Mouse (Mus musculus) megakaryocyte, embryonic 14.5 days (primary cell): Measurements from ENCODE around the gene Jtb. TPM values are rescaled to one million over a fixed set of nuclear protein-coding genes. Genes with fewer than 3 reads are reported as not detected.

Experiments
- H3K27me3 ChIP-seq: replicated peaks from 2 replicates; pipeline ENCODE3; 2012; ENCODE audit warnings: inconsistent platforms
- H3K36me3 ChIP-seq: replicated peaks from 2 replicates; pipeline ENCODE3; 2012; ENCODE audit warnings: low read length, inconsistent platforms, mixed read lengths
- H3K4me1 ChIP-seq: 2 replicates; pipeline ENCODE4 v1.6.1; 2012; ENCODE audit warnings: inconsistent platforms
- H3K4me3 ChIP-seq: replicated peaks from 2 replicates; pipeline ENCODE3; 2012; ENCODE audit warnings: moderate library complexity, mild to moderate bottlenecking, inconsistent platforms
- H3K9me3 ChIP-seq: 2 replicates; pipeline ENCODE4 v1.6.1; 2012; ENCODE audit warnings: inconsistent platforms
- FLI1 ChIP-seq: IDR thresholded peaks from 2 replicates; pipeline ENCODE4 v1.6.1; 2012; ENCODE audit warnings: low read length, inconsistent platforms, mixed read lengths
- GATA1 ChIP-seq: IDR thresholded peaks from 3 replicates; pipeline ENCODE4 v1.6.1; 2012; ENCODE audit warnings: mixed read lengths, low read length, inconsistent platforms, borderline replicate concordance
- polyA plus RNA-seq: library from polyadenylated mRNA; stranded (reverse); fragments of >175 nt; gene quantifications from 2 replicates; pipeline ENCODE4 v1.2.3, GENCODE M21; 2012; ENCODE audit warnings: low replicate concordance; ENCODE audit not compliant: insufficient read depth

Jtb gene
- polyA plus RNA-seq, result 132 and 150 TPM in 2 replicates

- Histone ChIP-seq H3K4me3 (peak within 1 kb of the TSS; percentile 96), H3K9me3 (no peaks in the 10 kb centered on the region), H3K36me3 (peaks cover 30% of the 10 kb centered on the region), H3K4me1 (peaks cover 16% of the 10 kb centered on the region; the same call in 1 of the 2 replicates), H3K27me3 (no peaks in the 10 kb centered on the region)
- TF ChIP-seq FLI1, result no peak
Observed at GRCm38 (mm10) chr3:90231507-90232333, at the start of gene Jtb. TSS of gene Jtb (plus strand) at chr3:90231597.

GRCm38 (mm10) chr3:90183581-90183980, 47.8 kb upstream of the Jtb start:
- Histone ChIP-seq H3K27me3 (peaks cover 13% of the 10 kb centered on the region), H3K4me3 (no peak overlapping the region), H3K9me3 (no peaks in the 10 kb centered on the region), H3K36me3 (no peaks in the 10 kb centered on the region), H3K4me1 (no peaks in the 10 kb centered on the region)
- TF ChIP-seq FLI1, result no peak
- no peak for TF ChIP-seq GATA1

DNA sequence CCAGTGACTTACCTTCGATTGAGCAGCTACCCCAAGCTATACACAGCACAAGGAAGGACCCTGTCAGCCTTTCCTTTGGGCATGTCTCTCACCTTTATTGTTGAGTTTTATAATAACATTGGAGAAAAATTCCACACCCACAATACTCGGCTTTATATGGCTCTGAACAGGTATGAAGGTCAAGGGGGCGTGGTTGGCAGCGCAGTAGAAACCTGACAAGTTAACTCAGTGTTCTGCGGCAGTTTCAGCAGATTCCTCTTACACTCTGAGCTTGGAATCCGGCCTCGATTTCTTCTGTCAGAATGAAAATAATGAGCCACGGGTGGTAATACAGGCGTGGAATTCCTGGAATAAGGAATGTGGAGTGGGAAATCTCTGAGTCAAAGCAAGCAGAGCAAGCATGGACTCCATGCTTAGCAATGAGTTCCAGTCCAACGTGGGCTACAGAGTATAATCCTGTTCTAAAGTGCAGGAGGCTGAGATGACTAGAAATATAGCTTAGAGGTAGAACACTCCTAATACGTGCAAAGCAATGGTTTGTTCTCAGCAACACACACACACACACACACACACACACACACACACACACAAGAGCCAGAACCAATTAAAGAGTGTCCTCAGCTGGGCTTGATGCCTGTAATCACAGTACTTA, 40.4 kb upstream of the Jtb start:
- Histone ChIP-seq H3K36me3 (no peaks in the 10 kb centered on the region), H3K27me3 (peaks cover 6% of the 10 kb centered on the region), H3K9me3 (no peaks in the 10 kb centered on the region), H3K4me1 (no peaks in the 10 kb centered on the region), H3K4me3 (no peak overlapping the region)
- no peak for TF ChIP-seq FLI1
- no peak for TF ChIP-seq GATA1

- H3K36me3 ChIP-seq, result no peaks in the 10 kb centered on the region
- H3K4me3 ChIP-seq, result no peak overlapping the region
- no peaks in the 10 kb centered on the region for H3K9me3 ChIP-seq
- no peaks in the 10 kb centered on the region for H3K4me1 ChIP-seq
- H3K27me3 ChIP-seq, result peaks cover 3% of the 10 kb centered on the region
- TF ChIP-seq GATA1 (no peak), FLI1 (no peak)
Observed at GRCm38 (mm10) chr3:90194759-90195158, 36.6 kb upstream of the Jtb start.

DNA sequence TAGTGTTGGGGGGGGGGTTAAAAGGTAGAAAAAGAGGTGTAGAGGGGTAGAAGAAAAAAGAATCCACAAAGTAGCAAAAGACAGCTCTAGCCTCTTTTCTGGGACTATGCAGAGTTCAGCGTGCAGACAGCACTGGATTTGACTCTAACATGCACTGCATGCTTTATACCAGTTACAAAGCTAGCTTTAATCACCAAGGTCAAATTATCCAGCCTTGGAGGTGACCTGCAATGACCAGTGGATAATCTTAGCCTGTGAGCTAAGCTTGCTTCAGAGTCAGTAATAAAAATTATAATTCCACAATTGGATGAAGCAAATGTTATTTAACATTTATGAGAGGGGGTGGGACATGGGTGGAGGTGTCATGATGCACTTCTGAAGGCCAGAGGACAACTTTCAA, 35.8 kb upstream of the Jtb start:
- H3K4me3 ChIP-seq, result no peak overlapping the region
- H3K9me3 ChIP-seq, result no peaks in the 10 kb centered on the region
- no peaks in the 10 kb centered on the region for H3K36me3 ChIP-seq
- TF ChIP-seq GATA1 (no peak), FLI1 (no peak)
- H3K4me1 ChIP-seq, result no peaks in the 10 kb centered on the region
- peaks cover 3% of the 10 kb centered on the region for H3K27me3 ChIP-seq

- H3K4me1 ChIP-seq, result no peaks in the 10 kb centered on the region
- H3K27me3 ChIP-seq, result peaks cover 3% of the 10 kb centered on the region
- no peak for TF ChIP-seq FLI1
- TF ChIP-seq GATA1, result no peak
- H3K4me3 ChIP-seq, result no peak overlapping the region
- H3K9me3 ChIP-seq, result no peaks in the 10 kb centered on the region
- H3K36me3 ChIP-seq, result no peaks in the 10 kb centered on the region
Observed at GRCm38 (mm10) chr3:90197548-90197947, 33.8 kb upstream of the Jtb start.

- H3K4me3 ChIP-seq, result no peak overlapping the region
- peaks cover 8% of the 10 kb centered on the region for H3K36me3 ChIP-seq
- no peaks in the 10 kb centered on the region for H3K27me3 ChIP-seq
- peaks cover 7% of the 10 kb centered on the region for H3K4me1 ChIP-seq
- H3K9me3 ChIP-seq, result no peaks in the 10 kb centered on the region
- TF ChIP-seq FLI1 (no peak), GATA1 (no peak)
Observed at GRCm38 (mm10) chr3:90202884-90203283, 28.5 kb upstream of the Jtb start.

DNA sequence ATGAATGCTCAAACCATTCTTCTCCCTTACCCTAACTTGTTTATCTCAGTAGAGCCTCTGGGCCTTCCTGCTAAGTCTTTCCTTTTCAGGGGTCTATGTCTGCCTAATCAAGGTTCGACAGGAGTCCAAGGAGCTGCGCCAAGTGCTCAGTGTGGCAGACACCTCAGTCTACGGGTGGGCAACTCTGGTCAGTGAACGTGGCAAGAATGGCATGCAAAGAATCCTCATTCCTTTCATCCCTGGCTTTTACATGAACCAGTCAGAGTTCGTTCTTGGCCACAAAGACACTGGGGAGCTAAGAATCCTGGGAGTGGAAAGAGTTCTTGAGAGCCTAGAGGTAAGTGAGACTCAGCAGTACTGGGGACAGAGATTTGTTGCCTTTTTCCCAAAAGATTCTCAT, 27.8 kb upstream of the Jtb start:
- H3K27me3 ChIP-seq, result no peaks in the 10 kb centered on the region
- H3K9me3 ChIP-seq, result no peaks in the 10 kb centered on the region
- H3K36me3 ChIP-seq, result peaks cover 16% of the 10 kb centered on the region
- H3K4me1 ChIP-seq, result peaks cover 8% of the 10 kb centered on the region
- no peak overlapping the region for H3K4me3 ChIP-seq
- TF ChIP-seq FLI1 (no peak), GATA1 (no peak)

GRCm38 (mm10) chr3:90204582-90204981, 26.8 kb upstream of the Jtb start:
- no peaks in the 10 kb centered on the region for H3K27me3 ChIP-seq
- H3K9me3 ChIP-seq, result no peaks in the 10 kb centered on the region
- peaks cover 10% of the 10 kb centered on the region for H3K4me1 ChIP-seq
- H3K4me3 ChIP-seq, result no peak overlapping the region
- H3K36me3 ChIP-seq, result peaks cover 25% of the 10 kb centered on the region
- no peak for TF ChIP-seq FLI1
- no peak for TF ChIP-seq GATA1

DNA sequence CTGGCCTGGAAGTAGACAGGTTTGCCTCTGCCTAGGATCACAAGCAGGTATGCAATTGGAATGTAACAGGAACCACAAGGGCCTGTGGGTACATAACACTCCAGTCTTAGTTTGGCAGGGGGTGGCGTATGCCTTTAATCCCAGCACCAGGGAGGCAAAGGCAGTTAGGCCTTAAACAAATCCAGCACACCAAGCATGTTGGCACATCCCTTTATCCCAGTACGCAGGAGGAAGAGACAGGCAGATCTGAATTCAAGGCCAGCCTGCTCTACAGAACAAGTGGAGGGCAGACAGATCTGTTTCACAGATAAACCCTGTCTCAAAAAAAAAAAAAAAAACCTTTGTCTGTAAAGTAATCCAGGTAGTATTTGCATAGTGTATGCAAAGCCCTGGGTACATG, 22.7 kb upstream of the Jtb start:
- no peak overlapping the region for H3K4me3 ChIP-seq
- H3K36me3 ChIP-seq, result peaks cover 55% of the 10 kb centered on the region
- no peaks in the 10 kb centered on the region for H3K27me3 ChIP-seq
- peaks cover 31% of the 10 kb centered on the region for H3K4me1 ChIP-seq
- TF ChIP-seq GATA1 (no peak), FLI1 (no peak)
- no peaks in the 10 kb centered on the region for H3K9me3 ChIP-seq
